Mouse (Mus musculus): Measurements from ENCODE around the gene Rnf24.

DNA sequence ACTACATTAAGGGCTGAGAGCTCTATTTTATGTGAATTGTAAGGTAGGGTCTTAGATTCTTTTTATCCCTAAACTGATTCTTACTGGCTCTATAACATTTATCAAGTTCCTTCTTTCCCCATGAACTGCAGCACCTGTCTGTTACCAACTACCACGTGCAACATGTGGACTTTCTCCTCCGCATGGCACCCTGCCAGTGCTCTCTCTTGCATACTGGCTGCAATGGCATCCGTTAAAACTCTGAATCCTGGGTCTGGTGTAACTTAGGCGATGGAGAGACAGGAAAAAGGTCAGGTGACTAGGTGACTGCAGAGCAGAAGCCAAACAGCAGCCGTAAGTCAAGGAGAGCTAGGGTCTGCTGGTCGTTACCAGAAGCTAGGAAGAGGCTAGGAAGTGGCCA is 43.4 kb downstream of the Rnf24 start:
- TF ChIP-seq POLR2A (IDR thresholded peaks at IDR 0.05; ENCODE audit: insufficient read depth, low read length) (no peak), CTCF (IDR thresholded peaks at IDR 0.05; ENCODE audit: low read depth, low read length) (no peak), EP300 (IDR thresholded peaks at IDR 0.05; ENCODE audit: insufficient read depth, low read depth, low read length) (no peak)

All from ES-Bruce4 (cell line).